Mouse (Mus musculus) kidney, postnatal 14 days (tissue): ENCODE data around the gene Furin.

Source experiments
- DNase-seq: peaks from one replicate; pipeline ENCODE4 v3.0.0; 2022; ENCODE audit warnings: mixed read lengths

Gene Furin

DNA sequence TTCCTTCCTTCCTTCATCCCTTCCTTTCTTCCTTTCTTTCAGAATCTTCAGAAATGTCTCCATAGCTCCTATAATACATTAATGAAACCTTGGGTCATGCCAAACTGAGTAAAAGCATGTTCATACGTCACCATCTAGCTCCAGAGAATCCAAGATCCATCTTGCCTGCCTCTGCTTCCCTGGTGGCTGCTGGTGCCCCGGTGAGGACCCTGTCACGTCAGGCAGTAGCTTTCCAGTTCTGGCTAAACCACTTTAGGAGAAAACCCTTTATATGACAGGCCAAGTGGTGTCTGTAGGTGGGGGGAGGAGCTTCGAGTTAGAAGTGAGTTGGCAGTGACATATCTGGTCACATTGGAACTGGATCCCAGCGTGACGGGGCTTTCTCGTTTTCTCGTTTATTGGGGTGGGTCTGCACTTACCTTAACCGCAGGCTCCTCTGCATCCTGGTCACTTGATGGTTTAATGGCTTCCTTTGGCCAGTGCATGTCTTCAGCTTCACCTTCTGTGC is at the start of gene Furin:
TSS of gene Furin (minus strand) at position 249 of the 508 bp plus-strand sequence.
- DNase-seq: no peak

DNA sequence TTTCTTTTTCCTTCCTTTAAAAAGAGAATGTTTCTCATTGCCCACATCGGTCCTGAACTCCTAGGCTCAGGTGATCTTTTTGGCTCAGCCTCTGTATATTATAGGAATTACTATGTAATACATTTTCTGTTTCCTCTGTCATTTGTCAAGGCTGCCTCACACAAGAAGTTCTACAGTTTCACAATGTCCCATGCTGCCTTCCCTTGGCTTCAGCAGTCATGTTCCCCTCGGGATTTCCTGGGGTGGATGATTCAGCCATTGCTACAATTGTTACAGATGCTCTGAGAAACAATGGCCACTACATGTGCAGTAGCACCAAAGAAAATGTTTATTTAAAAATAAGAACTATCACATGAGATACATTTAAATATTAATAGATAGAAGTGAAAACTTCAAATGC is 49.5 kb upstream of the Furin start:
- DNase-seq: no peak

GRCm38 (mm10) chr7:80453997-80454396 is 48.8 kb upstream of the Furin start:
- no peak for DNase-seq

DNA sequence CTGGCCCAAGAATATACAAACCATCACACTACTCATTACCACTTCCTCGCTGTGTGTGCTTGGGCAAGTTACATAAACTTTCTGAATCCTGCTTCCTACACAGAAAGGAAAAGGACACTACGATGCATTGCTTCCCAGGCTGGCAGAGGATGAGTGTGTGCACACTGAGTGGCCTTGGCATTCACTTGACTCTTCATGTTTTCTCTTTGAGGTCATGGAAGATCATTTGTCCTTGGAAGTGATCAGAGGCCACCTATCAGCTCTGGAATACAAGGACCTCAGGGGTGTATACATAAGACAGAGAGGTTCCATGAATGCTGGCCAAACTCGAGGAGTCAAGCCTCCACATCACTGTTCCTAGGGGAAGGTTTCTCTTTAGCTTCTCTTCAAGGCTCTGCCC is 47.9 kb upstream of the Furin start:
- DNase-seq: no peak

DNA sequence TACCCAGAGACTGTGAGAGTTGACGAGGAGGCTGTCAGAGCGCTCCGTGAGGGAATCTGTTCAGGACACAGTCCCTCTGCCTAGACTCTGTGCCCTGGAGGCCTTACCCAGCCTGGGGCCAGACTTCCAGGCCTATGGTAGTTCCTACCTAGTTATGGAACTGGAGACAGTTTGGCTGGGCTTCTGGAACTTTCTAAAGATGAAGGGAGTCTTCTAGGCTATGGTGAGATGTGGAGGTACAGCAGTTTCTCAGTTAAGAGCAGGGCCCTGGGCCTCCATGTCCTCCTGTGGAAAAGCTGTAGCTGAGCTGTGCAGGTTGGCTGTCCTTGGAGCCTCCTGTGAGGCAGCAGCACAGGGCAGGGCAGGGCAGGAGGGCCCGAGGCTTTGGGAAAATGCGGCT is 47.0 kb upstream of the Furin start:
- no peak for DNase-seq

DNA sequence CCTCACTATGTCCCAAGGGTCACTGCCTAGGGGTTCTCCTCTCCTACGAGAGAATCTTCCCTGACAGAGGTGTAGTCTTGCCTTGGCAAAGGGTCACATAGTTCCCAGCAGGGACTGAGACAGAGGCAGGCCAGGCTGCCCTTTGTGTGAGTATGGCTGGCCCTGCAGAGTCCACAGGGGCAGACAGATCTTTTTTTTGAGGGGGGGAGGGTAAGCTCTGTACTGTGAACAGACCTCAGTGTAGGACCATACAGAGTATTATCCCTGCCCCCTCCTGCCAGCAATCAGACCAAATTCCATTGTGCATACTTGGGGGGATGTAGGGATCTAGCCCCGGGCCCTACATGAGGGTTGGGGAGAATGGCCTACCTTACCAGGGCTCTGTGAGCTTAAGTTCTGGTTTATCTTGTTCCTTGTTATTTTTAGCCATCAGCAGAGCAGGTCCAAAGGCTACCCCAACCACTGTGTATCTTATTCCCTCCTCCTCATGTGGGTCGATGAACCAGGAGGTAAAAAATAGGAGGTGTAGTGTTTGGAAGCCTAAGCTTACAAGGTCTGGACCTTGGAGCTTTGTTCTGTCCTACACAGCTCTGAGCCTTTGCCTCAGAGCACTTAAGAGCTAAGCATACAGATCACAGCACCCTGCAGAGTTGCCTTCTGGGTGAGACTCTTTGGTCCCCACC is 46.5 kb upstream of the Furin start:
- no peak for DNase-seq

GRCm38 (mm10) chr7:80450354-80450753 is 45.1 kb upstream of the Furin start:
- no peak for DNase-seq

DNA sequence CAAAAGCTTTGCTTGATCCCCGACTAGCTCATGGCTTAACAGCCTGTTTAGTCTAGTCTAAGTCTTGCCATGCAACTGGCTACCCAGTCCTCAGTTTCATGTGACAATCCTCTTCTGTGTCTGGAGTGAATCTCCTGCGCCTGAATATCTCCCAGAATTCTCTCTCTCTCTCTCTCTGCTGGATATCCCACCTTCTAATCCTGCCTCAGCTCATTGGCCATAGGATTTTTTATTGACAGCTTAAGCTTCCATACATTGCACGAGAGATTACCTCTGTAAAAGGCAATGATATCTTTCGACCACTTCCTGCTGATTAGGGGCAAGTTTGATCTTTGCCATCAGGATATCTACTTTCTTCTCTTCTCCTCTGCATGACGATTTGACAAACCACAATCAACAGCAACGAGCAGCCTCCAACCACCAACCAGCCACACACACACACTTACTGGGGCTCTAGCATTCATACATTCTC is 44.4 kb upstream of the Furin start:
- DNase-seq: no peak

GRCm38 (mm10) chr7:80447336-80447735 is 42.1 kb upstream of the Furin start:
- no peak for DNase-seq

DNA sequence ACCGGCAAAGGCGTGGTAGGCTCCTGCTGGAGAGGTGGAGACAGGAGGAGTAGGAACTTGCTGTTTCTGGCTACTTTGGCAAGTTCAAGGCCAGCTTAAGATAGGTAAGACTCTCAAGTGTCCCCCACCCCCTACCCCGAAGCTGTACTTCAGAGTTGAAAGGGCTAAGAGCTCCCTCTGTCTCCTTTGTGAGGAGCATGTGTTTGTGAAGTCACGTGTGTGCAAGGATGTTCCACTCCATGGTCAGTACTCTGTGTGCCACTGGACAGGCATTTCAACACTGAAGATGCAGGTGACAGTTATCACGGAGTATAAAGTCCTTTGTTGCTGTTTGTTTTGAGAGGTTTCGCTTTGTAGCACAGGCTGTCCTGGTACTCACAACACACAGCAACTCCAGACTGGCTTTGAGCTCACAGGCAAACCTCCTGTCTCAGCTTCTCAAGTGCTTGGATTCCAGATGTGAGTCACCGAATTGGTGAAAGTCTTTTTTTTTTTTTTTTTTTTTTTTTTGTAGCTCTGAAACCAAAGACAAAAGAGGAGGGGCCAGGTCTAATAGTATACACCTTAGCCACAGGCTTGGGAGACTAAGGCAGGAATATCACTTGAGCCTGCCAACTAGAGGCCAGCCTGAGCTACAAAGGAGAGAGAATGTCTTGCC is 41.1 kb upstream of the Furin start:
- DNase-seq: no peak

DNA sequence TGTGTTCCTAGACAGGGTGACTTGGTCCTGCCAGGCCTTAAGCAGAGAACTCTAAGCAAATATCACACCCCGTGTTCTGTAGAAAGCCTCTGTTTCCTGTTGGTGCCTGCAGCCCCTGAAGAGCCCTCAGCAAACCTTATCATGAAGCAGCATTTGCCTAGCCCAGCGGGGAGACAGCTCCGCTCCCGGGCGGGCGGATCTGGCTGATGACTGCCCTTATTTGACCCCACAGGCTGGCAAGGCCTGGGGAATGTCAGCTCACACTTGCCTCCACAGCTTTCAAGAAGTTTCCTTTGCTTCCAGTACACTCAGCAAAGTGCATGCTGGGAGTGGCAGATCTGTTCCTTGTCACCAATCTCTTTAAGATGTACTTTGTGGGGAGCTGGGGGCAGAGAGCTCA is 40.3 kb upstream of the Furin start:
- DNase-seq: peak; percentile 20

GRCm38 (mm10) chr7:80444401-80445249 is 39.4 kb upstream of the Furin start:
- no peak for DNase-seq

DNA sequence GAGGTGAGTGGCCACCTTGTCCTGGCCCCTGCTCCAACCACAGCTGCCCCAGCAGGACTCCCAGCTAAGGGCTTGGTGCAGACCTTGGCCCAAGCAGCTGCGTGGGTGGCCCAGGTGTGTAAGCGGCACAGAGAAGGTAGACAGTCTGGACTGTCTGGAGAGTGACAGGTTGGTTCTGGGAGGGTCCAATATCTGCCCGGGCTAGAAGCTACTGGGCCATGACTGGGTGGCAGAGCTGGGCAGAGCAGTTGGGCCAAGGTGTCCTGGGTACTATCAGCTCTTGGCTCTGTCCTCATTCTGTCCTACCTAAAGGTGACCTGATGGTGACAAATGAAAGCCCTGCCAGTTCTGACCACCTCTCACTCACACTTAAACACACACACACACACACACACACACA is 37.9 kb upstream of the Furin start:
- no peak for DNase-seq

DNA sequence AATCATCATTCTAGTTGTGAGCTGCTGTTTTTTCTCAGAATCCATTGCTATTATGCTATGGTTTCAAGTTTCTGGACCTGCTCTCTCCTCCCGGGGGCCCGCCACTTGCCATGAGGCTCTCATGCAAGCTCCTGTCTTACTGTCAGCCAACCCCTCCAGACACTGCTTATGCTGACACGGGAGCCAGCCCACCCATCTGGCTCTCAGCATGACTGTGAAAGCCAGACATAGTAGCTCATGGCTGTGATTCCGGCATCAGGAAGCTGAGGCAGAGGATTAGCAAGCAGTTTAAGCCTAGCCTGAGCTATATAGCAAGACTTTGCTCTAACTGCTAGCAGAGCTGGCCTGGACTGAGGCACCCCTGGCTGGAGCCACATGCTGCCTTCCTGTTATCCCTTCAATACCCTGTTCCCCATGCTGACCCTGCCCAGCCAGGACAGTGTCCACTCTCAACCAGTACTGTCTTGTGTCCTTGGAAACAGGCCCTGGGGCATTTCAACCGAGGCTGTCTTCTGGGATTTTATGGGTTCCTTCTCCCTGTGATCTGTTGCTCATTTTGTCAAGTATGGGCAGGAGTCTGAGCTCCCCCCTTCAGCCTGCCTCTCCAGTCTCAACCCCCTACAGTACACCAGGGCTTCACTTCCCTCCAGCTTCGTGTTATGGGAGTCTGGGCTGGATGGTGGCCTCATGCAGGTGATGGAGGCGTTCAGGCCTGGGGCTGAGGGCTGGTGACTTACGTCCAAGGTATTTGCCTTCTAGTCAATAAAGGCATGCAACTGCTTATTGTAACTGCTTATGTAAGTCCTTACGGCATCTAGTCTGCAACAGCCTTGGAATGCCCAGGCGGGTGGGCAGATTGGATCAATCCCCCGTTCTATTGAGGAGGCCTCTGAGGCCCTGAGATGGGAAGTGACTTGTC is 37.0 kb upstream of the Furin start:
- DNase-seq: no peak

- no peak for DNase-seq
These were observed 35.4 kb upstream of the Furin start for GRCm38 (mm10) chr7:80440685-80441084.

DNA sequence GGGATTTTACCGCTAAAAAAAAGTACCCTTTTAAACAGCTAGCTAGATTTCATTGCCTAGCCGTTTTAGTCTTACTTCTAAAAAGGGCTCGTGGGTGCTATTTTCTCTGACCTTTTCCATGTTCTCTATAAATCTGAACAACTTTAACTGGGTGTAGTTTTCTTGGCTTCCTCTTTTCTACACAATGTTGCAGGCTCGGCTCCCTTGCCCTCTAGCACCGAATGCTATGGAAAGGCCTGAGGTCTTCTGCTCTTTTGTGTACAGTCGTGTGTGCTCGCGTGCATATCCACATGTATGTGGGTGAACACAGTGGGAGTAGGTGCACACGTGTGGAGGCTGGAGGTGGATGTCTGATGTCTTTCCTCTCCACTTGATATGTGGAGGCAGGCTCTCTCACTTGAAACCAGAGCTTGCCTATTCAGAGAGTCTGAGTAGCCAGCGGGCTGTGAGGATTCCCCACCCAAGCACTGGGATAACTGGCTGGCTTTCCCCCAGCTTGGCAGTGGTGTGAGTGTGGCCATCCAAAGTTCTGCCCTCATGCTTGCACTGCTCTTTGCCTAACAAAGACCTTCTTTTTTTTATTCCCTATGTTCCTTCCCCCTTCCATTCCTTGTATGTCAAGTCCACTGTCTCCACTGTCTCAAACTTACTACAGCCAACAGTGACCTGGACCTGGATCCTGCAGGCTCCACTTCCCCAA is 34.7 kb upstream of the Furin start:
- no peak for DNase-seq

DNA sequence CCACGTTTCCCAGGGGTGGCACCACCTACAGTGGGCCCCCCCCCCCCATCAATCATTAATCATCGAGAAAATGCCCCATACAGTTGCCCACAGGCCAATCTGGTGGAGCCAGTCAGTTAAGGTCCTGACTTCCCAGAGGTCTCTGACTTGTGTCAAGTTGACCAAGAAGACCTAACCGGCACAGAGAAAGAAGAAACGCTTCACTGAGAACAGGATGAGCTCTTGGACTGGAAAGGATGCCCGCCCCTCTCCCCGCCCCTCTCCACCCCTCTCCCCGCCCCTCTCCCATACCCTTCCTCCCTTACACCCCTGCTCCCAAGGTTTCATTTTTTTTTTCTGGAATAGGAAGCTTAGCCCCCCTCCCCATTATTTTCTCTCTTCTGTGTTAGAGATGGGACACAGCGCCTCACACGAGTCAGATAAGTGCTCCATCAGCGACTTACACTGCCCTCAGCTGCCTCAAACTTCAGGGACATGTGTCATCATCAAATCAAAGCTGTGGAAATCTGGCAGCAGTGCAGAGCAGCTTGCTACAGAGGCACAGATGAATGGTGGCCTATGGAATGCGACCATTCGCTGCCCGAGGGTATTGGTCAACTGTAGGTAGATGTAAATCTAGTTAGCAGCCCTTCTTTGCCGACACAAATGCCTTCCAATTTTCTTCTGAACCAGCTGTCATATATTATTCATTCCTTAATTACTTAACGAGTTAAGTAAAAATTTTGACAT is 34.0 kb upstream of the Furin start:
- DNase-seq: peak; percentile 21

DNA sequence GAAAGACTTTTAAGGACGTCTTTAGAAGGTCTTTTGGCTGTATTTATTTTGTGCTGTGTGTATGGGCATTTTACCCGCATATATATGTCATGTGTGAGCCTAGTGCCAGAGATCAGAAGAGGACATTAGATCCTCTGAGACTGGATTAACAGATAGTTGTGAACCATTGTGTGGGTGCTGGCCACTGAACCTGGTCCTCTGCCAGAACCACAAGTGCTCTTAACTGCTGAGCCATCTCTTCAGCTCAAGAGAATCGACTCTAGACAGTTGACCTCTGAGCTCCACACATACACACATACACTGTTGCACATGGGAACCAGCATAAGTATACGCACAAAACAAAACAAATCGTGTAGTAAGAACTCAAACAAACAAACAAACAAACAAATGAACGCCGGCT is 31.3 kb upstream of the Furin start:
- no peak for DNase-seq

DNA sequence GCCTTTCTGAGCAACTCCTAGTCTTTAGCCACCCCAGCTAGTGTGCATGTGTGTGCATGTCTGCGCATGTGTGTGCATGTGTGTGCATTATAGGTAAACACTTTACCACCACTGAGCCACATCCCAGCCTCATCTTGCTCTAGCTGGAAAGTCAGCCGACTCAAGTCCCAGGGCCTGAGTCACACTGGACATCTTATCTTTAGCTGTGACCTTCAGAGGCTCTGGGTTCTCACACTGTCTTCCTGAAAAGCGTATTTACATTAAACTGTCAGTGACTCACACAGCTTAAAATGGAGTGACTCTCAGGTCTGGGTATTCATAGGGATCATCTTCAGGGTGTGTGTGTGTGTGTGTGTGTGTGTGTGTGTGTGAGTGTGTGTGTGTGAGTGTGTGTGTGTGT is 30.4 kb upstream of the Furin start:
- no peak for DNase-seq

DNA sequence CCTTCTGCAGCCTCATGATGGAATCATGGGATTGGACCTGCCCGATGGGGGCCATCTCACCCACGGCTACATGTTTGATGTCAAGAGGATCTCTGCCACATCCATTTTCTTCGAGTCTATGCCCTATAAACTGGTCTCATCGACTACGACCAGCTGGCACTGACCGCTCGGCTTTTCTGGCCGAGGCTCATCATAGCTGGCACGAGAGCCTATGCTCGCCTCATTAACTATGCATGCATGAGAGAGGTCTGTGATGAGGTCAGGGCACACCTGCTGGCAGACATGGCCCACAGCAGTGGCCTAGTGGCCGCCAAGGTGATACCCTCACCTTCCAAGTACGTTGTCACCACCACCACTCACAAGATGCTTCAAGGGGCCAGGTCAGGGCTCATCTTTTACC is 24.4 kb upstream of the Furin start:
- DNase-seq: no peak

DNA sequence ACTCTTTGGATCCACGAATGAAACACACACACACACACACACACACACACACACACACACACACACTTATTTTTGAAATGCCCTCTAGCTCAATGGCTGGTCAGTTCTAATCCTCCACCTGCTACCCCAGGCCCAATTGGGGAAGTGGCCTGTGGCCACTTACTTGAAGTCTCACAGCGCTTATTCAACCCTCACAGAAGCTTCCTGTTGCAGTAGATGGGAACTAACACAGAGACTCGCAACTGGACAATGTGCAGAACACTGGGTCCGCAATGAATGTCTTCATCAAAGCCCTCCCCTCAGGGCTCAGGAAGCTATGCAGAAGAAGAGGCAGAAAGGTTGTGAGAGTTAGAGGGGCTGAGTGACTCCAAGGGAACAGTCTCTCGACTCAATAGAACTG is 22.5 kb upstream of the Furin start:
- DNase-seq: no peak
